24 mouse cellular contexts compared by ENCODE assay signal in genomic region chr15:83254372-83255070, GRCm38 (mm10). TPM values are rescaled to one million over a fixed set of nuclear protein-coding genes. Genes with fewer than 3 reads are reported as not detected.
DNase-seq lines count a peak whose midpoint lies in the region; ATAC-seq lines count a peak whose summit lies in the region.
"Had no signal": no experiment of that assay in that cellular context is flagged by ENCODE, and none has a peak within 500 bp of the region (broad histone marks: within the 10 kb centered on the region; RNA-seq: fewer than 3 reads in every experiment).

No protein-coding gene starts in this region.

- no peak for DNase-seq in kidney, postnatal 36 days
- DNase-seq in ES-CJ7 (ENCODE audit: low read depth, low spot score): peak; percentile 78
- peak; percentile 80 for DNase-seq in R1 (ENCODE audit: low read depth, low spot score)
- DNase-seq in ovary, postnatal 36 days (ENCODE audit: low spot score): no peak
- DNase-seq in right cerebral cortex, adult 18-20 months: no peak
- DNase-seq in spleen, postnatal 4 days (ENCODE audit: low spot score in 2 of 2): no peak
- DNase-seq: adrenal gland, adult 8-10 months; cerebellum, adult 9-10 months; gastrocnemius, postnatal 25 days; kidney, postnatal 4 days; left cerebral cortex, postnatal 4 days; lung, postnatal 4 days; thymus, adult 2 months had no signal

- no peak overlapping the region for H3K4me3 ChIP-seq in kidney, embryonic 15.5 days (replicated peaks)
- H3K4me3 ChIP-seq in liver, embryonic 12.5 days: no peak overlapping the region
- H3K4me3 ChIP-seq: forebrain, embryonic 10.5 days; hindbrain, embryonic 12.5 days; left cerebral cortex, adult 2 months; limb, embryonic 15.5 days; lung, embryonic 15.5 days; midbrain, embryonic 10.5 days had no signal

- H3K4me2 ChIP-seq in kidney, embryonic 15.5 days: no peak overlapping the region
- peak overlapping the region; percentile 37; the same call in 1 of the 2 replicates for H3K4me2 ChIP-seq in liver, embryonic 12.5 days
- H3K4me2 ChIP-seq: hindbrain, embryonic 12.5 days; limb, embryonic 15.5 days; lung, embryonic 15.5 days had no signal

- H3K27me3 ChIP-seq in kidney, embryonic 15.5 days: peaks cover 32% of the 10 kb centered on the region
- peaks cover 41% of the 10 kb centered on the region for H3K27me3 ChIP-seq in liver, embryonic 12.5 days (replicated peaks)

- H3K36me3 ChIP-seq in kidney, embryonic 15.5 days: no peaks in the 10 kb centered on the region
- H3K36me3 ChIP-seq in liver, embryonic 12.5 days: no peaks in the 10 kb centered on the region
- H3K36me3 ChIP-seq: forebrain, embryonic 10.5 days; hindbrain, embryonic 12.5 days; limb, embryonic 15.5 days; lung, embryonic 15.5 days; midbrain, embryonic 10.5 days had no signal

- ATAC-seq in kidney, embryonic 15.5 days (replicated peaks; ENCODE audit: low FRiP score): no peak
- ATAC-seq in liver, embryonic 12.5 days: 0 out of 2 replicates have a peak, but pooled peaks have one; percentile 51
- ATAC-seq: forebrain, embryonic 16.5 days; intestine, postnatal 0 days had no signal

- H3K9ac ChIP-seq in kidney, embryonic 15.5 days: no peak overlapping the region
- H3K9ac ChIP-seq in liver, embryonic 12.5 days: no peak overlapping the region
- H3K9ac ChIP-seq: hindbrain, embryonic 12.5 days; limb, embryonic 15.5 days; lung, embryonic 15.5 days had no signal

- no peaks in the 10 kb centered on the region for H3K9me3 ChIP-seq in kidney, embryonic 15.5 days (replicated peaks)
- no peaks in the 10 kb centered on the region; the same call in 1 of the 2 replicates for H3K9me3 ChIP-seq in liver, embryonic 12.5 days (replicated peaks)
- H3K9me3 ChIP-seq: hindbrain, embryonic 12.5 days; limb, embryonic 15.5 days; lung, embryonic 15.5 days had no signal

- 65% methylated on average over 10 of the region's 10 CpGs for WGBS in kidney, embryonic 15.5 days
- WGBS in liver, embryonic 12.5 days (ENCODE audit: insufficient replicate concordance): 40% methylated on average over 10 of the region's 10 CpGs

- H3K4me1 ChIP-seq in kidney, embryonic 15.5 days: peaks cover 20% of the 10 kb centered on the region
- peaks cover 17% of the 10 kb centered on the region for H3K4me1 ChIP-seq in liver, embryonic 12.5 days

- H3K27ac ChIP-seq in kidney, embryonic 15.5 days: peak overlapping the region; percentile 60
- no peak overlapping the region for H3K27ac ChIP-seq in liver, embryonic 12.5 days
- H3K27ac ChIP-seq: forebrain, embryonic 10.5 days; hindbrain, embryonic 12.5 days; left cerebral cortex, adult 2 months; limb, embryonic 15.5 days; lung, embryonic 15.5 days; midbrain, embryonic 10.5 days; stomach, postnatal 0 days had no signal

RNA-seq across cellular contexts. Expression of gene A4galt, which starts 2.9 kb away (rescaled TPM):
- polyA plus RNA-seq in kidney, embryonic 15.5 days (2015; fragmentation: Nextera tagmentation; extraction: Ambion mirVana): 19.1 and 20.8 TPM in 2 replicates
- polyA plus RNA-seq in liver, embryonic 12.5 days (2016; fragmentation: Nextera tagmentation; extraction: Ambion mirVana): 0.08 TPM in 2 replicates

Comparison
In these comparisons a context has a peak if more than half of its experiments do, and no peak if none do; other contexts are left out.
1. DNase-seq: peak in ES-CJ7 (single experiment) and R1 (single experiment); none in kidney, postnatal 36 days (0 of 2), ovary, postnatal 36 days (single experiment), right cerebral cortex, adult 18-20 months (single experiment) and spleen, postnatal 4 days (0 of 2).
2. RNA of gene A4galt, which starts 2.9 kb away (polyA plus RNA-seq): 19.1 to 20.8 TPM in kidney, embryonic 15.5 days; 0.08 TPM in liver, embryonic 12.5 days; every median in the first group is over 10 times any median in the second.